Mouse (Mus musculus): ENCODE measurements around the gene Antxr2. TPM values are rescaled to one million over a fixed set of nuclear protein-coding genes. Genes with fewer than 3 reads are reported as not detected.

The Antxr2 gene
- polyA plus RNA-seq, 1 experiment from 2014 or later = 7.0 TPM

Other genes starting within 250 kb of the Antxr2 start
- not detected in 2 replicates for gene Prdm8, start 136.2 kb upstream of the Antxr2 start, polyA plus RNA-seq (2014; fragmentation: Nextera tagmentation; extraction: Ambion mirVana)
- 2.3 and 2.8 TPM in 2 replicates for gene Fgf5, start 223.1 kb upstream of the Antxr2 start, polyA plus RNA-seq (2014; fragmentation: Nextera tagmentation; extraction: Ambion mirVana)